Mouse (Mus musculus): ENCODE measurements at regions not wholly inside any gene's neighbourhood (a gene's known extent, or its start where the extent isn't known, plus 50 kb on each side); places are given as distances from the start of the nearest gene placed in this dataset.
"Not testable (repeated sequence)": the region's sequence is repeated elsewhere in the genome, so short reads cannot be mapped to it uniquely, and the experiment has no call there.

DNA sequence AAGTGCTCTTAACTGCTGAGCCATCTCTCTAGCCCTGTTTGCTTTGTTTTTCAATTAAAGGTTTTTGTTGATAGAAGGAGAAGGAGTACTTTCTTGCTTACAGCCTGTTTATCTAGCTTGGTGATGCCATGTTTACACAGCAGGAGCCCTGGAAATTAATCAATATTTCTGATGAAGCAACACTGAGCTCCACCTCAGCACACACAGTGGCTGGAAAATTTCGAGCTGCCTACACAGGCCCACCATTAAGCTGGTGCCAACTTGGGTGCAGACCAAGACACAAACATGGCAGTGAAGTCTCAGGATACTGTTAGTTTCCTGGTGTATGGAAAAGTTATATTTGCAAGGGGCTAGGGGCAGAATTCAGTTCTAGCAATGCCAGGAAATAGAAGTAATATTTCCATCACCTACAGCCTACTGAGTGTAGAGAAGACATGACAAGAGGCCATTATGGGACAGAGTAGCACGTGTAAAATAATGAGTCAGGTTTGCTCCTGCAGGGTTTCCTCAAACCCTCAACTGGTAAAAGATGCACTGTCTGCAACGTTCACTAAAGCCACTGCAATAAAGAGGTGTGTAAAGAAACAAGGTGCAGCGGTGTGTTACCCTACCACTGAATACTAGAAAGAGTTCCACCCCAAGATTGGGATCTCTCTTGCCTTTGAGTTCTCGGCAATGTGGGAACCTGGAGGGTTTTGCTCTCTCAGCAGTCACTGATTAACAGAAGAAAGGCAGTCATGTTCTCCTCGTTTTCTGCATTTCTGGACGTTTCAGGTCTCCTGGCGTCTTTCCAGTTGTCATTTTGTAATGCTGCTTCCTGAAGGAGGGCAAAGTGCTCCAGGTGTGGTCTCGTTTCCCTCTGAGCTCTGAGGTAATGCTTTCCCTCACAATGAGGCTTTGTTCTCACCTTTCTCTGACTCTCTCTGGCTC lies 108.8 kb upstream of the Fhl2 start:
- DNase-seq (ENCODE audit: low spot score in 2 of 2): no peak

DNA sequence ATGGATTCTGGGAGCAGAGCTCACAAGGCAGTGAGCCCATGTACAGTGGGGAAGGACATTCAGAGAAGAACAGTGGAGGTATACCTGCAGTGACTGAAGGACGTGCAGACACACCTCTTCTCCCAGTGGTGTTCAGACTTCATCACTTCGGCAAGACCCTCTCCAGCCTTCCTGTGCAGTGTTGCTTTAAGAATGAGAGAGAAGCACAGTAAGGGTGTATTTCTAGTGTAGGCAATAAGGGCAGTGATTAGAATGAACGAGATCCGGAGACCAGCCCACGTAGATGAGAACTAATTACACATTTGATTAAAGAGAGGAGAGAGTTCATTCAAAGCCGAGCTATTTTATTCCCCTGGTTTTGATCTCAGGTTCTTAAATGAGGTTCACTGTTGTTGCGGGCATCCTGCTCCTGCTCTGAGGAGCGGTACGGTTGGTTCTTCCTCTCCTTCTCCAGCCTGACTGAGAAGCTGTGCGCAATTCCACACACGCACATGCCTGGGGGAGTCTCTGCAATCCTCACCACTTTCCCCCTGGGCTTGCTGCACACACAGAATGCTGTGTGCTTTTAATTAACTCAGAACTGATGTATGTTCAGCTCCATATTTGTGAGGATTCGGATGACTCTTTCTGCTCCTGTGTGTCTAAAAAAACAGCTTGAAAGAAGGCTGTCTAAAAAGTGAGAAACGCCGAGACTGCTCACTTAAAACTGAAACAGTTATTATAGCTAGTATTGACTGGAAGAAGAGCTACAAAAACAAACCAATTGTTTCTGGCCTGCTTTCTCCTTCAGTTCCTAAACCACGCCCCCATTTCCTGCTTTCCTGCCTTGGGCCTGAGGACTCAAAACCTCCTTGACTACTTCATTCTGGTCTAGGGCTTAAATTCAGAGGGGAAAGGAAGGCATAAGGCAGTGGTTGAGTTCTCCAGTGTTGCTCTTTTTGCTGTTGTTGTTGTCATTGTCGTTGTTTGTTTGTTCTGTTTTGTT lies 114.2 kb upstream of the Fhl2 start:
- no peak for DNase-seq (ENCODE audit: low spot score in 2 of 2)

DNA sequence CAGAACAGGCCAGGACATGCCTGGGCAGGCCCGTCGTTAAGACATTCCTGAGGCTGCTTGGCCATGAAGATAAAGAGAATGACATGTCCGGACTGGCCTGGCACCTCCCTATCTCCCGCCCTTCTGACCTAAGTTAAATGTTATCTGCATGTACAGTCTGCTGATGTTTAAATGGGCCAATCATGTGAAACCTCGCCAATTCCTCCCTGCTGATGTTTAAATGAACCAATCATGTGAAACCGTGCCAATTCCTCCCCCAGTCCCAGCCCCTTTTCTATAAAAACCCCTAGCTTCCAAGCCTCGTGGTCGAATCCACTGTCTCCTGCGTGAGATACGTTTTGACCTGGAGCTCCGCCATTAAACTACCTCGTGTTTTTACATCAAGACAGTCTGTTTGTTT lies 119.5 kb upstream of the Fhl2 start:
- DNase-seq (ENCODE audit: low spot score in 2 of 2): peak in 1 of 2 experiments; percentile 14

DNA sequence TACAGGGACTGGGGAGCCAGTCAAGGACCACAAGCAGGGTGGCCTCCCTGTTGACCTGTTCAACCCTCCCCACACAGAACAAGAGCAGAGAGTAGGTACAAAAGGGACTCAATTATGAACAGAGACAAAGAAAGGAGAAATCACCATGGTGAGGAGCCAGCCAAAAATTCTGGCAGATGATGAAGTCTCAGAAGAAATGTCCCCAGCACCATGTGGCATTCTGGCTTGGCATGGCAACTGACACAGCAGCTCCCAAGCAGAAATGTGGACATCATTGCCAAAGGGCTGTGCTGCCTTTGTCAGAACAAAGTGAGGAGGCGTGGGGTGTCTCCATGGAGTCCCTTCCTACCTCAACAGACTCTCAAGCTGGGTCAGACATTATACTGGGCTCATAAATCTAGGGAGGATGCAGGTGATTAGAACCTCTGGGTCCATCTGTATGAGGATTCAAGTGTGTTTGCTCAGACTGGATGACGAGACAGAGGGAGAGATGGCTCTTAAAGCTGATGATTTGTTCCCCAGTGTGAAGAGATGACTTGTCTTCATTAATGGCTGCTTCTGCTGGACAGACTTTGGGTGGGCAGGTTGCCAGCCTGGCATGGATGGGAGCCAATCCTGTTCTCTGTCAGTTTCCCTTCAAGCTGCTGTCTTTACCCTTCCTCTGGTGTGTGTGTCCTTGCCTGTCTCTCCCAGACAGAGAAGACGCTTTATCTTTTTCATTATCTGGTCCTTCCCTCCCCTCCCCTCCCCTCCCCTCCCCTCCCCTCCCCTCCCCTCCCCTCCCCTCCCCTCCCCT lies 120.5 kb upstream of the Fhl2 start:
- peak in 1 of 2 experiments; percentile 57 for DNase-seq (ENCODE audit: low spot score in 2 of 2)

DNA sequence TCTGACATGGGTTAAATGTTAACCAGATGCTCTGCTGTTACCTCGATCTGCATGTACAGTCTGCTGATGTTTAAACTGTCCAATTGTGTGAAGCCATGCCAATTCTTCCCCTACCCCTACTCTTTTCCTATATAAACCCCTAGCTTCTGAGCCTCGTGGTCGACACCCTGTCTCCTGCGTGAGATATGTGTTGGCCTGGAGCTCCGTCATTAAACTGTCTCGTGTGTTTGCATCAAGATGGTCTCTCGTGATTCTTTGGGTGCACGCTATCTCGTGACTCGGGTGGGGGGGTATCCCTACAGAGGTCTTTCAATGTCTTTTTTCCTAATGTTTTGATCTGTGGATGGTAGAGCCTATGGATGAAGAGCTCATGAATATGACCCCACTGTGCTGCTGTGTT lies 110.9 kb upstream of the Nck2 start:
- DNase-seq (ENCODE audit: low spot score in 2 of 2): not testable (repeated sequence)

DNA sequence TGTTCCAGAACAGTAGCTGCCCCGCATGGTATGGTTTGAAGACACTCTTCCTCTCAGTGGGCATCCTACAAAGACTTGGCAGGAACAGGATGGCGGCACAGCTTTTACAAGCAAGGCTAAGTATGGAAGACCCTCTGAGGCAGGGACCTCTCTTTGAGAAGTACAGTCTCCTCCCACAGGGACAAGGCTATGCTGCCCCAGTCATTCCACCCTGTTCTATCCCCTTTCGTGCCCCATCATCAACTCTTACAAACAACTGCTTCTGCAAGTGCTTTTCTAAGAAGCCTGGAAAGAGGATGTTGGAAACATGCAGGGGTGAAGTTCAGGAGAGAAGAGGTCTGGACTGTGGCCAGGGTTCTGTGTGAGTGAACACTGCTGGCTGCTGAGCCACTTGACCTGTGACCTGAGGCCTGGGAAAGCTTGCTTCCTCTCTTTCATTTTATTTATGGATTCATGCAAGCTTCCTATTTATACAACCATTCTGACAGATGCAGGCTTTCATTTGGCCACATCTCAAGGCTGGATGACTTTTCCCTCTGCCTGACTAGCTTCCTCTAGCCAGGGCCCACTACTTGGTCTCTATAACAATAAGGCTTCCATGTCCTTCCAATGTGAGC lies 107.1 kb upstream of the Nck2 start:
- DNase-seq (ENCODE audit: low spot score in 2 of 2): peak in 1 of 2 experiments; percentile 28

DNA sequence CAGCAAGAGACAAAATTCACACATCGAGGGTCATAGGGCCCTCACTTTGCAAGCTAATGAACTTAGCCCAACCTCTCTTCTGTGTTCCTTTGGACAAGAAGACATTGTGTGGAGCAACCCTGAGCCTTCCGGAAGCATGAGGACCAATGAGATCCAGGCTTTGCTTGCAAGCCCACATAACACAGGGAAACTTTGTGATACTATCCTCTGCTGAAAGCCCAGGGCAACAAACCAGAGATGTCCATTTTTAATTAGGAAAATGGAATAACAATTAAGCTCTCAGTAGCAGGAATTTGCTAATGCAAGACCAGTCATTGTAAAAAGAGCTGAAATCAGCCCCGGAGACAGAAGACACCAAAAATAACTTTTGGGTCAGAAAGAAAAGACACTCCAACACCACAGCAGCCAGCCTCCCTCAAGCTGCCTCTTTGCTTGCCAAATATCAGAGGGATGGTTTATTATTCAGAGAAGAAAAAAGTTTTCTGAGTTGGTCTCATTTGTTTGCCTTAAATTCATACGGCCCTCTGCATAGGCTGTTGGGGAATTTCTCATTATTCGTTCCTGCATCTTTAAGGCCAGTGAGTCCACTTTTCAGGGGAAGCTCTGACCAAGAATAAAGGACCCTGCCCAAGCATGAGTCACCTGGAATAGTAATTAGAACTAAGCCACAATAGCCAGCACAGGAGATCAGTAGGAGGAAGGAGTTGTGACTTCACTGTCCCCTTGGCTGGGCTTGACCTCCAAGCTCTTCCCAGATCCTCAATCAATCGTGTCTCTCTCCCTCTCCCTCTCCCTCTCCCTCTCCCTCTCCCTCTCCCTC lies 106.1 kb upstream of the Nck2 start:
- DNase-seq (ENCODE audit: low spot score in 2 of 2): no peak

DNA sequence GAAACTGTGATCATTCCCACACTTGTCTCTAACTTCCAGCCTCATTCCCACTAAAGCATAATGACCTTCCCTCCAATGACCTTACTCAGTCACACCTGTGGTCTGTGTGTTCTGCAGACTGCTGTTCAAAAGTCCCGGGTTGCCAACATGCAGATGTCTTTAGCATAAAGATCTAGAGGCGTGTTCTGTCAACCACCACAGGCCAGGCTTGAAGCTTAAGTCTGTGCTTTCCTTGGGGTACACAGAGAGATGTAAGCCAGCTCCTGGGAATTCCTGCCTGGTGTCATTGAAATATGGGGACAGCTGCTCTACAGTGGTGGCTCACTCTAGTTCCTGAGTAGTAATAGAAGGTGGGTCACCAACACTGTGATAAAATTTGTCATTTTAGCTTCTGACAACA lies 101.5 kb upstream of the Nck2 start:
- no peak for DNase-seq (ENCODE audit: low spot score in 2 of 2)

DNA sequence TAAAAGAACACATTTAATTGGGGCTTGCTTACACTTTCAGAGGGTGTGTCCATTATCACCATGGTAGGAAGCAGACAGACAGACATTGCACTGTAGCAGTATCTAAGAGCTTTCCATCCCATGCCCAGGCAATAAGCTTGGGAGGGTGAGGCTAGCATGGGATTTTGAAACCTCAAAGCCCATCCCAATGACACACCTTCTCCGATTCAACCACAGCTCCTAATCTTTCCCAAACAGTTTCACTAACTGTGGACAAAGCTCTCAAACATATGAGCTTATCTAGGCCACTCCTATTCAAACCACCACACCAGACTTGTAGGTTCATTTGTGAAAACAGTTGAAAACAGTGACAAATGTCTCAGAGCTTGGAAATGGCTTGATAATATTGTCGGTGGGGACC lies 101.0 kb upstream of the Nck2 start:
- no peak for DNase-seq (ENCODE audit: low spot score in 2 of 2)

DNA sequence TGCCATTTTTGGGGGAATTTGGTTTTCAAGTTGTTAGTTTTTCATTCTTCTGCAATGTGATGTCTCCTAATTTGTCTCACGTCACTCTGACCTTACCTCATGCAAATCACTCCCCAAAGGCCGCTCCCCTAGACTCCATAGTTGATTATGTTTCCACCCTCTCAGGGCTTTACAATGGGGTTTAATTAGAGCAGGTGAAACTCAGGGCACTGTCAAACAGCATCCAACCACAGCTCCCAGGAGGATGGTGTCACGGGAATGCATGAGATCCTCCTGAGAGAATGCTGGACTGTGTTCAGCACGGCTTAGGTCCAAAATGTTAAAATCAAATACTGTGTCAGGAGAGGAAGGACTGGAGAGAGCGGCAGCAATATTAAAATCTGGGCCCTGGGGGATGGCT lies 100.4 kb upstream of the Nck2 start:
- no peak for DNase-seq (ENCODE audit: low spot score in 2 of 2)

DNA sequence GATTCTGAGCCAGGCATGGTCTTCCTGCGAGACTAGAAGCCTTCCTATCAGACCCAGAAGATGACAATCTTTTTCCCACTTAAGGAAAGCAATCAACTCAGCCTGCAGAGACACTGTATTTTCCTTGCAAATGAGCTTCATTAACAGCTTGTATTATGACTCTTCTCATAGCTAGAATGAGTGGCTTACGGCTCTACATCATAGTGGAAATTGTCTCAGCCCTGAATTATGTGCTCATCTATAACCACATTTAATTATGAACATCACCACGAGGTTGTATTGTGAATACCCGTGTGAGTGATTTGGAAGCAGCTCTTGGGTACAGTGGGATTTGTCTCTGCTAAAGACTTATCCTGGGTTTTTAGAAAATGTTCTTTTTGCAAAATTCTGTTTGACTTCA lies 97.2 kb upstream of the Nck2 start:
- no peak for DNase-seq (ENCODE audit: low spot score in 2 of 2)

DNA sequence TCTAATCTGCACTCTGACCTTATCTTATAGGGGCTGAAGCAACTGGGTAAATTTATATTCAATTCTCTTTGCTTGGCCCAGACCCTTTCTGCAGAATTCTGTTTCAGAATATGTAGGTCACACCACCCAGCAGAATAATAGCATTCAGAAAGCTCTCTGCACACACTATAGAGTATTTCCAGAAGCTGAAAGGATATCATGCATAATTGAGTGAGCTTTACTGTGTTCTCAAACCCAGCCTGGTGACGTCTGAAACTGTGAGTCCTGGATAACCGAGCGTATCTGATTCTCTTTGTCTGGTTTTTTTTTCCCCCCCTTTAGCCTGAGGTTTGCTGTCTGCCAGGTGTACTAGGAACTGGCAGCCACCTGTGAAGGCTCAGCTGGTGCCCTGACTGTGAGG lies 94.4 kb upstream of the Nck2 start:
- DNase-seq (ENCODE audit: low spot score in 2 of 2): no peak

DNA sequence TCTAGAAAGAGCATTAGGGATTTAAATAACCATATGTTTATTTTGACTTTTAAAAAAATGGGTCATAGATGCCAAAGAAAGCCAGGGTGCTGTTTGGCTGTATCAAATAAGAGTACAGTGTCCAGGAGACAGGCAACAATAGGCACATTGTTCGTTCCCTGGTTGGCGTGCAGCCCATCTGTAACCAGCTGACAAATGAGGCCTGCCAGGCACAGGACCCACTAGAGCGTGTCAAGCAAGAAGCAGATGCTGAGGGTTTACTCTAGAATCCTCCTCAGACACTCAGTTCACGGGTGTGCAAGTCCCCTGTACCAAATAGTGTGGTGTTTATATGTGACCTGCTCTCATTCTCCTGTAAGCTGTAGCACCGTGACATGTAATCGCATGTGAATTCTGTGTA lies 86.2 kb upstream of the Nck2 start:
- peak in 1 of 2 experiments; percentile 23 for DNase-seq (ENCODE audit: low spot score in 2 of 2)

DNA sequence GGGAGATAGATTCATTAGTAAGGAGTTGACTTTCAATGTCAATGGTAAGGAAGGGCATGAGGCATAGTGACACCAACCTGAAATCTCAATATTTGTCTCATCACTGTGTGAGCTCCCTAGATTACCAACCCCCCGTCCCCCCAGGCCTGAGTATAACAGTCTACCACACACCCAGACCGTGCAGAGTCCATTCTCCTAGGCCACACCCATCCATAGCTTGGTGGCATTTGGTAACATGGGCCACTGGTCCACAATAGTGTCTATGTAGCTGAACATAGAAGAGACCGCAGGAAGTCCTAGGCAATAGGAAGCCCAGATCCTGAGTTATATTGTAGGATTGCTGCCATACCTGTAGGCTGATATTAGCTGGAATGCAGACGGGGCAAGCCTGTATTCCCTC lies 84.7 kb upstream of the Nck2 start:
- no peak for DNase-seq (ENCODE audit: low spot score in 2 of 2)

DNA sequence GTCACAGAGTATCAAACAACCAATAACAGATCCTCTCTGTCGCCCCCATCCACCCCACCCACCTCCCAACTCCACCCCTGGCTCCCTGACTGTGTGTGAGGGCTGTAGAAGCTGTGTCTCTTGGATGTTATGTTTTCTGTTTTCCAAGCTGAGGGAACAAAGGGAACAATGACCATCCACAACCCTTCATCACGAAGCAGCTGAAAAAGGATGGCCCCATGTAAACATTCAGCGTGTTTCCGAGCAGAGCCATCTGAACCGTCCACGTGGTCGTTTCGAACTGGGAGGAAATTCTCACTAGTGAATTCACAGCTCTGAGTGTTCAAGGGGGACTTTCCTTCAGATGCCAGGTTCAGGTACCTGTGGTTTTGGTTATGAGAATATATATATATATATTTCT lies 84.1 kb upstream of the Nck2 start:
- DNase-seq (ENCODE audit: low spot score in 2 of 2): no peak

DNA sequence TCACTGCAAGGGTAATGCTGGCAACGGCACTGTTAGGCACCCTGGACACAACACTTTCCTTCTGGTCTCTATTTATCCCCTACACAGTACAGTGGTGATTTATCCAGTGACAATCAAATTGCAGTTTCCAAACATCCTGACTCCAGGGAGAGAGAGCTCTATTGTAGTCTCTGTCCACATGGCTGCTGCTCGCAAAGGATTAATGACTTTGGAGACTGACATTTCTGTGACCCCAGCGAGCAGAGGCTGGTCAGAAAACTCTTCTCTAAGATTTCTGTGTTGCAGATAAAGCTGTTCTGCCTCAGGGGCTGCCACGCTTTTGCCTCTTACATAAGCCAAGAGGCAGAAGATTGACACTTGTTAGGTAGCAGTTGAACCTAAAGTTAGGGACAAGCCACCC lies 83.6 kb upstream of the Nck2 start:
- DNase-seq (ENCODE audit: low spot score in 2 of 2): no peak

DNA sequence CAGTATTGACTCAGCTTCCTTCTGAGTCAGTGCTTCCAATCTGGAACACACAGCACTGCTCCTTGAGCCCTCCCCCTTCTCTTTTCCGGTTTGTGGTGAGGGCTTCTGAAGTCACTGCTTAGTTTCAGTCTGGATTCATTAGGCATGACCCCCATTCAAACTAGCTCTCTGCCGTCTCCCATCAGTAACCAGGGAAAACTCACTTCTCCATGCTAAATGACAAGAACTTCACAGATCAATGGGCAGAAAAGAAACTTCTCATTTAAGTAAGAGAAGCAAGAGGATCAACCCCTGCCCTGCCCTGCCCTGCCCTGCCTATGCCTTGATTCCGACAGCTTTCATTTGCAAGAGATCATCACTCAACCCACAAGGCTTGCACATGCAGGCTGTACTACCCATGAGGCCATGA lies 82.9 kb upstream of the Nck2 start:
- DNase-seq (ENCODE audit: low spot score in 2 of 2): no peak

DNA sequence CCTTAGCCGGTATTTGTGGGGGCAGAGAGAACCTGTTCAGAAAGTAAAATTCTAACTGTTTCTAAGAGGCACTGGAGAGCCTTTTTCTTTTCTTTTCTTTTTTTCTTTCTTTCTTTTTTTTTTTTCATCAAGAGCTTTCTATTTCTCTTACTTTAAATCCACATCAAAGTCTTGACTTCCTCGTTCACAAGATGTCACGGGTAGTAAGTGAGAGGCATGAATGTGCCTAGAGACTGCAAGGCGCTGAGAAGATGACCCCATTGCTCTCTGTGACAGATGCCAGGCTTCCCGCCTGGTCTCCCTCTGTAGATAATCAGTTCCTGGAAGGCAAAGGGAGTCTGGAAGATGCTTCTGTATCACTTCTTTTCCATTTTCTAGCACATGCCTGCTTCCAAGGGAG lies 82.2 kb upstream of the Nck2 start:
- DNase-seq (ENCODE audit: low spot score in 2 of 2): no peak

DNA sequence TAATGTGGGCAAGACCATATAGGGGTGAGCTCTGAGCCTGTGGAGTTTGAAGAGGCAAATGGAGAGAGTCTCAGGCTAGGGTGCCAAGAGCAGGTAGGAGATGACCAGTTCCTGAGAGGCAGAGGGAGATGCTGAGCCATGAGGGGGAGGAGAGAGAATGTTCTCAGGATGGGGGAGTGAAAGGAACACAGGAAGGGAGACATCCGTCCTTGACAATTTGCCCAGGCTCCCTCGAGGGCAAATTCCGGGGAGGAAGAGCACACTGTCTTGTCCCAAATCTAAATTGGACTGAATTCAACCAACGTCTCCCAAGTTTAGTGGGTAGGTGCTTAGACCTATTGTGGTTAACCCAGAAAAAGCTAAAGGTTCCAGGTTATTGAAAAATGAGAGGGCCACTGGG lies 81.2 kb upstream of the Nck2 start:
- no peak for DNase-seq (ENCODE audit: low spot score in 2 of 2)

DNA sequence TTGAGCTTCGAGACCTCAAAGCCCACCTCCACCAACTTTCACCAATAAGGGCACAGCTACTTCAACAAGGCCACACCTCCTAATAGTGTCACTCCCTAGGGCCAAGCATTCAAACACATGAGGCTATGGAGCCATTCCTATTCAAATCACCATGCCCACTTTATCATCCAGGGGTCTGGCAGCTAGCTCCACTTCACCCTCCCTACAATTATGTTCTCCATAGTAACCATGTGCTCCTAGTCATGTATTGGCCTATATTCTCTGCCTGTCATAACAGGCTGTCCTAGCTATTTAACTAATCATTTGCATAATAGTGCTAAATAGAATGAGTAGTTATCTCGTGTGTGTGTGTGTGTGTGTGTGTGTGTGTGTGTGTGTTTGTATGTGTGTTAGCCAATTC lies 77.9 kb upstream of the Nck2 start:
- DNase-seq (ENCODE audit: low spot score in 2 of 2): no peak

Measured in urinary bladder, postnatal 4 days (tissue).